Mouse (Mus musculus) stomach, embryonic 16.5 days (tissue): ENCODE data around the gene Stat2. TPM values are rescaled to one million over a fixed set of nuclear protein-coding genes. Genes with fewer than 3 reads are reported as not detected.
"Not testable (repeated sequence)": the region's sequence is repeated elsewhere in the genome, so short reads cannot be mapped to it uniquely, and the experiment has no call there.

Experiments
- ATAC-seq: fragments of 200-750 bp; cut with Nextera tagmentation; 2 replicates; pipeline ENCODE4 v1.8.0; 2017; ENCODE audit warnings: moderate number of reproducible peaks, moderate TSS enrichment; ENCODE audit not compliant: insufficient read depth, low FRiP score
- H3K27ac ChIP-seq: fragments of 300-500 bp; sonication (generic); 2 replicates; pipeline ENCODE4 v1.5.1; 2014; ENCODE audit warnings: low read length
- H3K27me3 ChIP-seq: fragments of 300-500 bp; sonication (generic); 2 replicates; pipeline ENCODE4 v1.6.1; 2014; ENCODE audit warnings: low read length, control low read depth, mixed read lengths; ENCODE audit not compliant: control insufficient read depth, insufficient read depth
- H3K36me3 ChIP-seq: fragments of 300-500 bp; sonication (generic); 2 replicates; pipeline ENCODE4 v1.6.1; 2014; ENCODE audit warnings: low read length; ENCODE audit not compliant: control insufficient read depth, insufficient read depth
- H3K4me1 ChIP-seq: fragments of 300-500 bp; sonication (generic); 2 replicates; pipeline ENCODE4 v1.6.1; 2014; ENCODE audit warnings: low read length, control low read depth, mixed read lengths; ENCODE audit not compliant: control insufficient read depth, insufficient read depth
- H3K4me2 ChIP-seq: fragments of 300-500 bp; sonication (generic); 2 replicates; pipeline ENCODE4 v1.6.1; 2014; ENCODE audit warnings: low read depth, low read length, mixed read lengths
- H3K4me3 ChIP-seq: fragments of 300-500 bp; sonication (generic); replicated peaks from 2 replicates; pipeline ENCODE4 v1.5.1; 2014; ENCODE audit warnings: mild to moderate bottlenecking, low read length
- H3K9ac ChIP-seq: fragments of 300-500 bp; sonication (generic); 2 replicates; pipeline ENCODE4 v1.6.1; 2014; ENCODE audit warnings: low read length
- H3K9me3 ChIP-seq: fragments of 300-500 bp; sonication (generic); replicated peaks from 2 replicates; pipeline ENCODE4 v1.6.1; 2016; ENCODE audit warnings: low read length, control low read depth; ENCODE audit not compliant: control insufficient read depth
- WGBS: fragments of 180-500 bp; shearing (Covaris S2); extraction: QIAGEN DNeasy Blood & Tissue Kit; methylation state at CpG from one replicate; pipeline ENCODE4 v1.1.7; 2014; 5-methylcytosine and 5-hydroxymethylcytosine counted together
- polyA plus RNA-seq: library from polyadenylated mRNA; unstranded; fragments of >200 nt; fragmentation: Nextera tagmentation; extraction: Ambion mirVana; gene quantifications from 2 replicates; pipeline ENCODE4 v1.2.1, GENCODE M21; 2015

Gene Stat2
- polyA plus RNA-seq, 1 experiment from 2014 or later, result 16.1 TPM

GRCm38 (mm10) chr10:128323516-128323915, 53.2 kb downstream of the Stat2 start:
- H3K36me3 ChIP-seq, result peaks cover 16% of the 10 kb centered on the region
- H3K27ac ChIP-seq, result peak overlapping the region; percentile 97
- no peak for ATAC-seq
- peak overlapping the region; percentile 89 for H3K4me2 ChIP-seq
- H3K4me1 ChIP-seq, result peaks cover 14% of the 10 kb centered on the region
- H3K9ac ChIP-seq, result peak overlapping the region; percentile 98
- H3K27me3 ChIP-seq, result no peaks in the 10 kb centered on the region
- 68% methylated on average over 8 of the region's 8 CpGs for WGBS
- peak overlapping the region; percentile 90 for H3K4me3 ChIP-seq
- no peaks in the 10 kb centered on the region for H3K9me3 ChIP-seq

GRCm38 (mm10) chr10:128326825-128327224, 56.5 kb downstream of the Stat2 start:
- WGBS, result 93% methylated on average over 8 of the region's 8 CpGs
- H3K4me3 ChIP-seq, result no peak overlapping the region
- H3K4me1 ChIP-seq, result peaks cover 11% of the 10 kb centered on the region
- H3K4me2 ChIP-seq, result no peak overlapping the region
- peaks cover 22% of the 10 kb centered on the region for H3K36me3 ChIP-seq
- no peaks in the 10 kb centered on the region for H3K9me3 ChIP-seq
- H3K27ac ChIP-seq, result no peak overlapping the region
- no peak for ATAC-seq
- H3K27me3 ChIP-seq, result no peaks in the 10 kb centered on the region
- H3K9ac ChIP-seq, result no peak overlapping the region

GRCm38 (mm10) chr10:128327610-128328009, 57.3 kb downstream of the Stat2 start:
- H3K9me3 ChIP-seq, result no peaks in the 10 kb centered on the region
- peaks cover 11% of the 10 kb centered on the region for H3K4me1 ChIP-seq
- no peak overlapping the region for H3K4me2 ChIP-seq
- ATAC-seq, result no peak
- H3K4me3 ChIP-seq, result no peak overlapping the region
- WGBS, result 88% methylated on average over 10 of the region's 10 CpGs
- no peak overlapping the region for H3K27ac ChIP-seq
- no peaks in the 10 kb centered on the region for H3K27me3 ChIP-seq
- H3K9ac ChIP-seq, result no peak overlapping the region
- peaks cover 22% of the 10 kb centered on the region for H3K36me3 ChIP-seq

- not testable (repeated sequence) for H3K4me3 ChIP-seq, H3K4me2 ChIP-seq, H3K27ac ChIP-seq, H3K36me3 ChIP-seq, H3K4me1 ChIP-seq, H3K9ac ChIP-seq, ATAC-seq, H3K27me3 ChIP-seq, H3K9me3 ChIP-seq
- WGBS, result 81% methylated on average over 6 of the region's 6 CpGs
Measured at GRCm38 (mm10) chr10:128332358-128333249, 62.2 kb downstream of the Stat2 start.

- Histone ChIP-seq H3K9ac (no peak overlapping the region), H3K4me2 (no peak overlapping the region), H3K4me3 (no peak overlapping the region), H3K27ac (no peak overlapping the region), H3K36me3 (no peaks in the 10 kb centered on the region), H3K27me3 (no peaks in the 10 kb centered on the region), H3K9me3 (no peaks in the 10 kb centered on the region), H3K4me1 (peaks cover 15% of the 10 kb centered on the region)
- no peak for ATAC-seq
- under 1% methylated on average over 4 of the region's 4 CpGs for WGBS
Measured at GRCm38 (mm10) chr10:128335582-128335981, 65.2 kb downstream of the Stat2 start.

GRCm38 (mm10) chr10:128336195-128336594, 65.8 kb downstream of the Stat2 start:
- H3K9ac ChIP-seq, result no peak overlapping the region
- peaks cover 15% of the 10 kb centered on the region for H3K4me1 ChIP-seq
- H3K4me3 ChIP-seq, result no peak overlapping the region
- no peak overlapping the region for H3K4me2 ChIP-seq
- H3K27me3 ChIP-seq, result no peaks in the 10 kb centered on the region
- H3K9me3 ChIP-seq, result no peaks in the 10 kb centered on the region
- no peak overlapping the region for H3K27ac ChIP-seq
- 86% methylated on average over 3 of the region's 3 CpGs for WGBS
- H3K36me3 ChIP-seq, result no peaks in the 10 kb centered on the region
- ATAC-seq, result no peak

GRCm38 (mm10) chr10:128336597-128336996, 66.2 kb downstream of the Stat2 start:
- no peaks in the 10 kb centered on the region for H3K27me3 ChIP-seq
- peaks cover 15% of the 10 kb centered on the region for H3K4me1 ChIP-seq
- H3K27ac ChIP-seq, result peak overlapping the region; percentile 91
- H3K9ac ChIP-seq, result peak overlapping the region; percentile 67
- 77% methylated on average over 3 of the region's 3 CpGs for WGBS
- no peaks in the 10 kb centered on the region for H3K9me3 ChIP-seq
- no peak for ATAC-seq
- peak overlapping the region; percentile 98; the same call in 1 of the 2 replicates for H3K4me3 ChIP-seq
- H3K36me3 ChIP-seq, result no peaks in the 10 kb centered on the region
- peak overlapping the region; percentile 70 for H3K4me2 ChIP-seq

- WGBS, result under 1% methylated on average over 61 of the region's 61 CpGs
- H3K36me3 ChIP-seq, result no peaks in the 10 kb centered on the region
- ATAC-seq, result peak; percentile 97
- H3K9ac ChIP-seq, result peak within 1 kb of the TSS; percentile 95
- H3K27ac ChIP-seq, result peak within 1 kb of the TSS; percentile 98
- peak within 1 kb of the TSS; percentile 84 for H3K4me2 ChIP-seq
- H3K4me1 ChIP-seq, result peaks cover 15% of the 10 kb centered on the region
- peak within 1 kb of the TSS; percentile 98 for H3K4me3 ChIP-seq
- no peaks in the 10 kb centered on the region for H3K9me3 ChIP-seq
- no peaks in the 10 kb centered on the region for H3K27me3 ChIP-seq
Measured at GRCm38 (mm10) chr10:128337306-128338181, 67.2 kb downstream of the Stat2 start, which contains the start of gene Cs. Cs (plus strand) TSS chr10:128337734.

- no peaks in the 10 kb centered on the region for H3K9me3 ChIP-seq
- H3K4me3 ChIP-seq, result peak overlapping the region; percentile 98
- peak overlapping the region; percentile 95 for H3K9ac ChIP-seq
- no peaks in the 10 kb centered on the region for H3K36me3 ChIP-seq
- peak; percentile 15; the same call in 1 of the 2 replicates for ATAC-seq
- H3K27me3 ChIP-seq, result no peaks in the 10 kb centered on the region
- H3K27ac ChIP-seq, result peak overlapping the region; percentile 98
- H3K4me1 ChIP-seq, result peaks cover 15% of the 10 kb centered on the region
- H3K4me2 ChIP-seq, result peak overlapping the region; percentile 84
- WGBS, result 15% methylated on average over 5 of the region's 5 CpGs
Measured at GRCm38 (mm10) chr10:128338415-128338814, 68.1 kb downstream of the Stat2 start.
